Comparison of ENCODE assay signal across 16 mouse cellular contexts in genomic region chr10:95258471-95259155, GRCm38 (mm10).
A peak's percentile ranks its signal among the peaks of the same experiment; 100 is the strongest.
DNase-seq lines count a peak whose midpoint lies in the region; ATAC-seq and TF ChIP-seq lines count a peak whose summit lies in the region.
"Had no signal": no experiment of that assay in that cellular context is flagged by ENCODE, and none has a peak within 500 bp of the region (broad histone marks: within the 10 kb centered on the region; RNA-seq: fewer than 3 reads in every experiment).

No protein-coding gene starts in this region.

- H3ac ChIP-seq in myocyte (ENCODE audit: control insufficient read depth, insufficient read length), result no peak overlapping the region

- DNase-seq in forebrain, embryonic 14.5 days (ENCODE audit: low spot score), result peak; percentile 64
- no peak for DNase-seq in forebrain, embryonic 10.5 days (ENCODE audit: extremely low spot score, low spot score)
- DNase-seq in testis, postnatal 14 days (ENCODE audit: low spot score), result peak; percentile 48
- DNase-seq in testis, postnatal 10 days (ENCODE audit: low spot score), result no peak
- peak; percentile 77 for DNase-seq in gastrocnemius, adult 2 months
- no peak for DNase-seq in cerebellum, adult 8-10 months
- DNase-seq in lung, postnatal 4 days, result no peak
- DNase-seq: cerebellum, adult 11 months; spleen, adult 18-20 months had no signal

- no peaks in the 10 kb centered on the region for H3K79me2 ChIP-seq in myocyte (ENCODE audit: control insufficient read depth, insufficient read depth)

- TF ChIP-seq POLR2A in myocyte (IDR thresholded peaks at IDR 0.05; ENCODE audit: insufficient read length, low read depth), result no peak

- intact Hi-C loops in gastrocnemius, adult 2 months (cut with DNase I), result loop anchor here (2.0 to 5.0 kb wide), 2 partner anchors 118 to 266 kb away; no protein-coding TSS in a partner anchor

- no peak overlapping the region for H3K9ac ChIP-seq in forebrain, embryonic 14.5 days (ENCODE audit: low read length)
- H3K9ac ChIP-seq: embryonic facial prominence, embryonic 13.5 days; hindbrain, embryonic 15.5 days; lung, embryonic 14.5 days; neural tube, embryonic 15.5 days had no signal

- peaks cover 5% of the 10 kb centered on the region; the same call in 1 of the 2 replicates for H3K27me3 ChIP-seq in forebrain, embryonic 14.5 days (replicated peaks; ENCODE audit: control insufficient read depth, insufficient read depth, low read length)
- peaks cover 26% of the 10 kb centered on the region for H3K27me3 ChIP-seq in forebrain, embryonic 10.5 days (ENCODE audit: poor library complexity, severe bottlenecking)
- no peaks in the 10 kb centered on the region for H3K27me3 ChIP-seq in myocyte (ENCODE audit: control insufficient read depth, insufficient read depth, insufficient read length)
- H3K27me3 ChIP-seq: megakaryocyte, embryonic 14.5 days had no signal

- no peak overlapping the region for H3K4me3 ChIP-seq in forebrain, embryonic 14.5 days (ENCODE audit: low read depth, low read length)
- H3K4me3 ChIP-seq in forebrain, embryonic 10.5 days, result no peak overlapping the region
- H3K4me3 ChIP-seq in gastrocnemius, adult 2 months, result peak overlapping the region; percentile 17; the same call in 1 of the 2 replicates
- no peak overlapping the region for H3K4me3 ChIP-seq in myocyte
- H3K4me3 ChIP-seq: embryonic facial prominence, embryonic 13.5 days; hindbrain, embryonic 15.5 days; megakaryocyte, embryonic 14.5 days; neural tube, embryonic 15.5 days had no signal

- no peak overlapping the region for H3K27ac ChIP-seq in forebrain, embryonic 14.5 days (ENCODE audit: low read depth, low read length)
- H3K27ac ChIP-seq in forebrain, embryonic 10.5 days, result no peak overlapping the region
- peak overlapping the region; percentile 88 for H3K27ac ChIP-seq in gastrocnemius, adult 2 months
- H3K27ac ChIP-seq: embryonic facial prominence, embryonic 13.5 days; hindbrain, embryonic 15.5 days; neural tube, embryonic 15.5 days; stomach, postnatal 0 days had no signal

- ATAC-seq in forebrain, embryonic 14.5 days, result no peak

- 68% methylated on average over 10 of the region's 10 CpGs for WGBS in forebrain, embryonic 14.5 days
- WGBS in forebrain, embryonic 10.5 days, result 75% methylated on average over 10 of the region's 10 CpGs

- H3K36me3 ChIP-seq in forebrain, embryonic 14.5 days (ENCODE audit: control insufficient read depth, insufficient read depth, low read length), result no peaks in the 10 kb centered on the region
- no peaks in the 10 kb centered on the region for H3K36me3 ChIP-seq in forebrain, embryonic 10.5 days (replicated peaks)
- H3K36me3 ChIP-seq in myocyte (ENCODE audit: control insufficient read depth, insufficient read depth), result no peaks in the 10 kb centered on the region
- H3K36me3 ChIP-seq: embryonic facial prominence, embryonic 13.5 days; hindbrain, embryonic 15.5 days; neural tube, embryonic 15.5 days had no signal

- no peak overlapping the region for H3K4me2 ChIP-seq in forebrain, embryonic 14.5 days (ENCODE audit: low read length)
- peak overlapping the region; percentile 27 for H3K4me2 ChIP-seq in myocyte (ENCODE audit: low read depth)
- H3K4me2 ChIP-seq: embryonic facial prominence, embryonic 13.5 days; hindbrain, embryonic 15.5 days; lung, embryonic 14.5 days; neural tube, embryonic 15.5 days had no signal

- TF ChIP-seq CTCF in gastrocnemius, adult 2 months (IDR thresholded peaks at IDR 0.05), result no peak

- peaks cover 19% of the 10 kb centered on the region for H3K4me1 ChIP-seq in forebrain, embryonic 14.5 days (ENCODE audit: control insufficient read depth, insufficient read depth, low read length)
- peaks cover 67% of the 10 kb centered on the region for H3K4me1 ChIP-seq in forebrain, embryonic 10.5 days

- no peaks in the 10 kb centered on the region for H3K9me3 ChIP-seq in forebrain, embryonic 14.5 days (replicated peaks; ENCODE audit: control insufficient read depth, low read length)
- no peaks in the 10 kb centered on the region for H3K9me3 ChIP-seq in forebrain, embryonic 10.5 days
- H3K9me3 ChIP-seq: embryonic facial prominence, embryonic 13.5 days; hindbrain, embryonic 15.5 days; megakaryocyte, embryonic 14.5 days; neural tube, embryonic 15.5 days had no signal

TF ChIP-seq in myocyte, 11 proteins besides CTCF, POLR2A, EP300 and RAD21:
- no peak for TF ChIP-seq MYOD1 (IDR thresholded peaks at IDR 0.05; ENCODE audit: control insufficient read depth in 1 of 3, insufficient read length in 2 of 3, low read depth in 2 of 3)
- TF ChIP-seq POLR2AphosphoS2 (IDR thresholded peaks at IDR 0.05; ENCODE audit: insufficient read length, low read depth), result no peak
- TF ChIP-seq TCF3 (IDR thresholded peaks at IDR 0.05; ENCODE audit: insufficient read length, low read depth), result no peak
- TF ChIP-seq MAX (IDR thresholded peaks at IDR 0.05; ENCODE audit: low read depth), result no peak
- no peak for TF ChIP-seq SRF (IDR thresholded peaks at IDR 0.05; ENCODE audit: control insufficient read depth, insufficient read length, low read depth)
- no peak for TF ChIP-seq REST (IDR thresholded peaks at IDR 0.05; ENCODE audit: insufficient read depth, insufficient read length)
- TF ChIP-seq CEBPB (IDR thresholded peaks at IDR 0.05; ENCODE audit: insufficient read depth, poor library complexity, severe bottlenecking), result no peak
- TF ChIP-seq E2F4 (IDR thresholded peaks at IDR 0.05; ENCODE audit: insufficient read depth), result no peak
- no peak for TF ChIP-seq MYOG (IDR thresholded peaks at IDR 0.05; ENCODE audit: control insufficient read depth in 1 of 3, insufficient read depth in 1 of 3, insufficient read length in 2 of 3, low read depth in 2 of 3)
- no peak for TF ChIP-seq USF1 (IDR thresholded peaks at IDR 0.05; ENCODE audit: low read depth)
- no peak for TF ChIP-seq TCF12 (IDR thresholded peaks at IDR 0.05; ENCODE audit: insufficient read depth, poor library complexity, severe bottlenecking)

Comparison
In these comparisons a context has a peak if more than half of its experiments do, and no peak if none do; other contexts are left out.
1. DNase-seq: peak in forebrain, embryonic 14.5 days (single experiment), testis, postnatal 14 days (single experiment) and gastrocnemius, adult 2 months (single experiment); none in forebrain, embryonic 10.5 days (single experiment), testis, postnatal 10 days (single experiment), cerebellum, adult 8-10 months (single experiment) and lung, postnatal 4 days (0 of 2).